Mouse (Mus musculus): ENCODE results near the gene Timm10.

Gene Timm10

GRCm38 (mm10) chr2:84861430-84861829 is 34.6 kb downstream of the Timm10 start:
- DNase-seq, result no peak

DNA sequence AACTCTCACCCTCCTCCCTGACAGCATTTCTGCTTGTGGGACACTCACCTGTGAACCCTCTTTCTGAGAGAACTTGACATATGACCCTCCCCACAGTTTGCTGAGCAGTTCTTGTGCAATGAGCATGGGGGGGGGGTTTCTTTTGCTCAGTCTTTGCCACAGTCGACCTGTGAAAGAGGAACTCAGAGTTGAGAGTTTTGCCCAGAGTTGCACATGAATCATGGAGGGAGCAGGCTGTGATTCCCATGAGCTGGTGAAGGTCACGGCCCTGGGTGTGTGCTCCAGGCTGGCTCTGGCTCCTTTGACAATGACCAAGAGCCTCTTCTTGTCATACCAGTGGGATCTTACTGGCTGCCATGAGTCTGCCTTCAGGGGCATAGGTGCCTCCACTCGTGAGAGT is 35.4 kb downstream of the Timm10 start:
- no peak for DNase-seq

GRCm38 (mm10) chr2:84865616-84866571 is 39.1 kb downstream of the Timm10 start:
- DNase-seq, result peak; percentile 33

DNA sequence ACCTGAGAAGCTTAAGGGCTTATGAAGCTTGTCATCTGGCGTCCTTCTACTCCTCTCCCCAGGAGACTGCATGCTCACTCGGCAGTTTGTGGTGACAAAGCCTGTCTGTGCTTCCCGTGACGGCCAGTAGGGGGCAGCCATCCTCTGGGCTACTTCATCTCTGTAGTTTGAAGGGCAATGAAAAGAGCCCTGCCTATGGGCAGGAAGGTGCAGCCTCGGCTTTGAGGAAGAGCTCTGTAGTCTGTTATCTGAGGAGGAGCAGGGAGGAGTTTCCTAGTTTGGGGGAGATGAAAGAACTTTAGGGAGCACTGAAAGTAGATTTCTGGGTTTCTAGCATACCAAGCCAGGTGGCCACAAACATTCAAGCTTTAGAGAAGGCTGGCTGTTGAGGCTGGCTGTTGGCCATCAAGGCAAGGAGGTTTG is 41.7 kb downstream of the Timm10 start:
- peak; percentile 76 for DNase-seq

DNA sequence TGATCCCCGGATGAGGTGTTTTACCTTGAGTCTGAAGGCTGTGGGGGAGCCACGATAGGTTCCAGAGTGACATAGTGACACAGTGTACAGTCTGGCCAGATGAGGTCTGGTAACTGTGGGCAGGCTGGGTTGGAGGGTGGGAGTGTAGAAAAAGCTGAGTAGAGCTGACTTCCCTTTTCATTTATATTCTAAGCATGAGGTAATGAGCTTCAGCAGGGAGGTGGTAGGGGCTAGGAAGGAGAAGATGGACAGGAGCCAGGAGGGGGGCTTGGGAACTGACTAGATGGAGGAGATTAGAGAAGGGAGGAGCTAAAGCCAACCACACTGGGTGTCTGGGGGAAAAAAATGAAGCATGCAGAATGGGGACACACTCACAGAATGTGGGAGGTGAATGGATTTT is 42.2 kb downstream of the Timm10 start:
- DNase-seq, result no peak

- DNase-seq, result peak; percentile 20
Measured at GRCm38 (mm10) chr2:84870623-84871160, 43.9 kb downstream of the Timm10 start.

GRCm38 (mm10) chr2:84872105-84872716 is 45.4 kb downstream of the Timm10 start:
- peak; percentile 69 for DNase-seq

DNA sequence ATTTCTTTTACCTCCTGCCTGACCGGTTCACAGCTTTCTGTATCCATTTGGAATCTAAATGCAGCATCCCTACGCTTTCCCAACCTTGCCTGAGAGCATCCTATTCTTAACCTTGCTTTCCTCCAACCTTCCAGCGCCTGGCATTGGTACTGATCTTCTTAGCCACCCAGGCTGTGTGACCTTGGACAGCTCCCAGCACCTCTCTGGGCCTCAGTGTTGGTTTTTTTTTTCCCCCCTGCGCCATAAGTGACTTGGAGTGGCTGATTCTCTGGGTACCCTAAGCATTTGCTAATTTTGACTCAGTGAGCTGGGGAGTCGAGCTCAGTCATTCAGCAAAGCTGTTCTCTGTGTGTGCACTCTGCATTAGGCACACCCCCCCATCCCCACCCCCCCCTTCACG is 49.0 kb downstream of the Timm10 start:
- no peak for DNase-seq
